Mouse (Mus musculus): ENCODE data around the gene 1810062G17Rik.

1810062G17Rik gene

DNA sequence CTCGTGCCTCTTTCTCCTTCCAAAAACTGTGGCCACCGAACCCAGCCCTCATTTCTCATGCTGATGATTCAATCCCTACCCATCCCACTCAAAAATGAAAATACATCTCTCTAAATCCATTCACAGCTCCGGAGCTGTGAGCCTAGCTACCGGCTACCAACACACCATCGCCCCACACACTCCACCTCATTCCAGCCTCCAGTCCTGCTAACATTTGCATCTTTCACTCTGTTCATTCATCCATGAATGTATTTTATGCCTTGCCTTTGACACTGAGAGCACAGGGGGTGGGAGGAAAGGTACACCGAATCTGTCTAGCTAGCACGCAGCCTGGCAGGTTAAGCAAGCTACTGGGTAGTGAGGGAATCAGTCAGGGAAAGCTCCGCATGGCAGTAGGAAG lies 3.0 kb downstream of the 1810062G17Rik start:
- no peak for DNase-seq

DNA sequence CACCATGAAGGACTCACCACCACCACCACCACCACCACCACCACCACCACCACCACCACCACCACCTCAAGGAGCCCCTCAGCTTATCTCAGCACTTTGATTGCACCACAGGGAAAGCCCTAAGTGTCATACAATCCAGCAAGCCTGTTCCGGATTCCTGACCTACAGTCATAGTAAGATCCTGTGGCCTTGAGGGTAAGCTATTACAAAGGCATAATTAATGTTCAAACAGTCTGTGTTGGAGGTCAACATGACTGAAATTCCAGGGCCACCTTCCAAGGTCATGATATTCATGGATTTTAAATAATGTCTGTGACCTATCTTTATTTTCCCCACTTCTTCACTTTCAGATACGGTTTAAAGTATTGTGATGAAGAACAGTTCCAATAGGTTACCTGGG lies 4.7 kb downstream of the 1810062G17Rik start:
- DNase-seq: no peak

DNA sequence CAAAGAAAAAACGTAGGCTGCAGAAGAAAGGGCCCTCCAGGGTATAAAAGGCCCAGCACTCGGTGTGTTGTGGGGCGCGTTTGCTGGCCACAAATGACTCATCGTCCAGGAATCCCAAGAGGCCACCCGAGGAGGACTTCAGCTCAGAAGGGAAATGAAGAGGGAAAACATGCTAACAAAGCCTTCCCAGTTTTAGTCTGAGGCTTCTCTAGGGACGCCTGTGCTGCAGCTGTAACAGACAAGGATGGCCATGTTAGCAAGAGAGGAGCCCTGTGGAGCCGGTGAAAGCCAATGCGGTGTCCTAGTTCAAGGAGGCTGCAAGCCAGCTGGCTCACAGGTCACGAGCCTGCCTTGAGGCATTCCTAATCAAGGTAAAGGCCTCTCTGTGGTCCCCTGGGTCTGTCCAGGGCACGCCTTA lies 6.0 kb downstream of the 1810062G17Rik start:
- peak; percentile 40 for DNase-seq

DNA sequence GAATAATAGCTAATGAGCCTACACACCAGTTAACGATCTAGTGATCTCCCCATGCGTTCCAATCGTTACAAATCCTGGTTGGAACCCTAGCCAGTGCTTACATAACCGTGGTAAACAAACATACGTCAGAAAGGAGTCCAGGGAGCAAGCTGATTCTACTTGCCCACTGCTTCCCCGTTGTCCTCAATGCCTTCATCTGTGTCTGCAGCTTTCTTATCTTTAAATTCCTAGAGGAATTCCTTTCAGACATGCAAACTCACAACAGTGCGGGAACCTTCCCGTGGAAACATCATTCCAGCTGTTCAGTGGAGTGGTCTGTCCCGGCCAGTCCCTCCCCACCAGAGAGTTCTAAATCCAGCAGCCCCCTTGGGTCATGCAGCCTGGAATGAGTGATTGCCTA lies 7.2 kb downstream of the 1810062G17Rik start:
- DNase-seq: no peak

DNA sequence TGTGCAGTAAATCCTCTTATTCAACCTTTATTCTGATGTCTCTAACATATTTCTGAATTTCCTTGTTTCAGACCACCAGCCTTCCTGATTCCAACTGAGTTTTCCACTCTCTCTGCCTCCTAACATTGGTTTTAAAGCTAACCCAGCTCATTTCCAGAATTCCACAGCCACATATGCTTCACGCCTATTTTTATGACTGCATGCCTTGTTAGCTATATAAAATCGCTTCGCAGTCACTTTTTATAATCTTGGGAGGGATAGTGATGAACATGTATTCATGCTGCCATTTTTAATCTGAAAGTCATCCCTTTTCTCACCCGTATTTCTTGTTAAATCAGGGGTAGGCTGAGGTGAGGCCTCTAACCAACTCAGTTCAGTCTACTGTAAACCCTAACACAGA lies 8.6 kb downstream of the 1810062G17Rik start:
- no peak for DNase-seq

DNA sequence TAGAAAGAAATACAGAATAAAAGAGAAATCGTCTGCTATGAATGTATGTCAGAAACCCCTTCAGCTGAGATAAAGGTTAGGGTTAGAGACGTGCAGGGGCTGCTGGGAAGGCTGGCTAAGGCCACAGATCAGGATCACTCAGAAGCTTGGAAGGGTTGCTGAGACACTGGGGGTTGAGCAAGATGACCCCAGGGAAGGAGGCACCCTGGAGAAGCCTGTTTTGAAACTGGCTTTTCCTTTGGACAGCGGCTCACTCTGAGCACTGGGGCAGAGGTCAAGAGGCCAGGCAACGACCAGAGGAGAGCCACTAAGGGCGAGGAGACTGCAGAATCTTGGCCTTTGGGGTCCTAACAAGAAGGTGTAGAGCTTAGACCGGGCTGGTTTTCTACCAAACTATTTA lies 10.4 kb downstream of the 1810062G17Rik start:
- DNase-seq: no peak

DNA sequence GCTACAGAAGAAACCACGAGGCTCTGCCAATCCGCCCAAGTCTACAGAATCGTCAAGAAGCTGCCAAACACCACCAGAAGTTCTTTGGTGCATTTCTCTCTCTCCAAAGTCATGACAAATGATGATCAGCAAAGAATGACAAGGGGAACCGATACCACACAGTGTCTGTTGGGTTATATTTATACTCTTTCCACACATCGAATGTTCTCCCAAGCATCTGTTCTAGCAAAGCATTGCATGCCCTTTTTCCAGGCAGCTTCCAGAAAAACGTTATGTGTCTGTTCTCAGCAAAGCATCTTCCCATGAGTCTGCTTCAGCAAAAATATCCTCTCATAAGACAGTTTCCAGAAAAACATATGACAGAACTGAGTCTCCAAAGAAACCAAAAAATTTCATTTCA lies 11.1 kb downstream of the 1810062G17Rik start:
- DNase-seq: no peak

DNA sequence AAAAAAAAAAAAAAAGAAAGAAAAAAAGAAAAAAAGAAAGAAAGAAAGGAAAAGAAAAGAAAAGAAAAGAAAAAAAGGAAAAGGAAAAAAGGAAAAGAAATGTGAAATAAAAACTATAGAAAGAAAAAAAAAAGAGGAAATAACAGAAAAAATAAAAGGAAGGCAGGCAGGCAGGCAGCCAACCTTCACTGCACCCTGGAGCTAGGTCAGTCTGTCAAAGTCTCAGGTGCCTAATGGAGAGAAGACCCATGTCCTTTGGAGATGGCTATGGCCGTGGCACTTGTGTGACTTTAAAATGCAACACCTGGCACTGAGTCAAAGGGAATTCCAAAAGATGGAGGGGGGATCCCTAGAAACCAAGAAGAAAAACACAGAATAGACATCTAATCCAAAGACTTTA lies 12.6 kb downstream of the 1810062G17Rik start:
- no peak for DNase-seq

DNA sequence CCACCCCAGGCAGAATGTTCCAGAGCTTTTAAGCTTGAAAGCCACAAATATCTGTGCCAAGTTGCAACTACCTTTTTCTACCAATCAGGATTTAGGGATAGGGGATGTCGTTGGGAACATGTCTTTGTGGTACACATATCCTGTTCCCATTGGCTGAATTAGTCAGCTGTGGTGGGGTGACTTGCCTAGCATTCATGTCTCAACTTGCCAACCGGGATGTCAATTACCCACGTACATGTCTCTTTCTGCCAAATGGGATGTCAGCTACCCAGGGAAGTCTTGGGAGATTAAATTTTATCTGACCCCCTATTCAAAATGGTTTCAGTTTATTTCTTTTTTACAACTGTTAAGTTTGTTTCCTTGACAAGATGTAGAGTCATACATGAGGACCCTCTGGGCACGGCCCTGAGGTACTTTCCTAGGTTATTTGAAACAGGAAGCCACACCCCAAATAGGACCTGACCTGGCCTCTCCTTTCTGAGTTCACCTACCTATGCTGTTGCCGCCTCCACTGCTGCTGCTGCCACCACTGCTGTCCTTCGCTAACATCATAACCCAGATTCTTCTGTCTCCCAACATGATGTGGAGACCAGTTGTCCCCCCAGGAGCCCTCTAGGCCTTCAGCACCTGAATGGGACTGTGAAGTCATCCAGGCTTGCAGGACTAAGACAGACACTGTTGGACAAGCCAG lies 13.3 kb downstream of the 1810062G17Rik start:
- no peak for DNase-seq

DNA sequence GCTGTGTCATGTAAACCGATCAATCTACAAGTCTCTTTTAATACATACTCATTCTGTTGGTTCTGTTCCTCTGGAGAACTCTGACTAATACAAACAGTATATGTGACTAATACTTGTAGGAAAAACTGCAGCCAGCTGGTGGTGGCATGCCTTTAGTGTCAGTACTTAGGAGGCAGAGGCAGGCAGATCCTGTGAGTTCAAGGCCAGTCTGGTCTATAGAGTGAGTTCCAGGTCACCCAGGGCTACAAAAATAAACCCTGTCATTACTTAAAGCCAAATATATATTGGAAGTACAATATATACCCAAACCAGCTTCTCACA lies 13.8 kb downstream of the 1810062G17Rik start:
- no peak for DNase-seq

DNA sequence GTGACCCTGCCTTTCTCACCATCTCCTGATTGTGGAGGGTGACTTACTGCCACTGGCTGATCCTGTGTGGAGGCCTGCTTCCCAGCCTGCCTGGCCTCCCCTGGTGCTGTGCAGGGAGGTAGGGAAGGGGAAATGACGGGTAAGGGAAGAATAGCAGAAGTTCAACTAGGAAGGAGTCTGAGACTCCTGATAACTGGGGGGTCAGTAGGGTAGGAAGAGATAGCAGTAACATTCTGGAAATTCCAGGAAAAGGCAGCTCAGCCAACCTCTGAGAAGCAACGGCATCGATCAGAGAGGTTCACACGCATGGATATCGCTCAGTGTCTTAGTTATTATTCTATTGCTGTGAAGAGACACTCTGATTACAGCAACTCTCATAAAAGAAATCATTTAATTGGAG lies 15.8 kb downstream of the 1810062G17Rik start:
- no peak for DNase-seq

DNA sequence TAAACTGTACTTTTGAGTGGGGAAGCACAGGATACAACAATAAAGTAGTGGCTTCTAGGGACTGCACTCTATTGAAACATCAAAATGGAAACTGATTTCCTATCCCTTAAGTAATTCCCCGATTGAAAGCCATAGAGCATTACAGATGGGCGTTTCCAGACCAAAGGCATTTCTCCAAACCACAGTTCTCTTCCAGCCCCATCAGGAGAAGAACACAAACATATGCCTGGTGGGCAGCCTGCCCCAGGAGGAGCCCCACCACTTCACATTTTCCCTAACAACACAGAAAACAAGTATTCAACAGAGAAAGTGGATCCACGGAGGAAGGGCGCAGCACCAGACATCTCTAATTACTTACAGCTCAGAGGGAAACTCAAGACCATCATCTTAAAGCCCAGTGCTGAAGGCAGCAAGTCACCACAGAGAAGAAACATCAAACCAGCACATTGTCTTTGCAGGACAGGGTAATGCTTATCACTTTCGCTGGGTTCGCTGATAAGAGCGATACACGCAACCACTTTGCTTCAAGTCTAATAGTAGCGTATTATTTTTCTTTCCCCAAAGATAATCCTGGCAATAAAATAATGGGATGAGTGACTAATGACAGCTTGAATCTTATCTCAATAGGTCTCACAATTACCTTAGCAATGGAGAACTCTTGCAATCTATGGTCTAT lies 17.1 kb downstream of the 1810062G17Rik start:
- DNase-seq: no peak

DNA sequence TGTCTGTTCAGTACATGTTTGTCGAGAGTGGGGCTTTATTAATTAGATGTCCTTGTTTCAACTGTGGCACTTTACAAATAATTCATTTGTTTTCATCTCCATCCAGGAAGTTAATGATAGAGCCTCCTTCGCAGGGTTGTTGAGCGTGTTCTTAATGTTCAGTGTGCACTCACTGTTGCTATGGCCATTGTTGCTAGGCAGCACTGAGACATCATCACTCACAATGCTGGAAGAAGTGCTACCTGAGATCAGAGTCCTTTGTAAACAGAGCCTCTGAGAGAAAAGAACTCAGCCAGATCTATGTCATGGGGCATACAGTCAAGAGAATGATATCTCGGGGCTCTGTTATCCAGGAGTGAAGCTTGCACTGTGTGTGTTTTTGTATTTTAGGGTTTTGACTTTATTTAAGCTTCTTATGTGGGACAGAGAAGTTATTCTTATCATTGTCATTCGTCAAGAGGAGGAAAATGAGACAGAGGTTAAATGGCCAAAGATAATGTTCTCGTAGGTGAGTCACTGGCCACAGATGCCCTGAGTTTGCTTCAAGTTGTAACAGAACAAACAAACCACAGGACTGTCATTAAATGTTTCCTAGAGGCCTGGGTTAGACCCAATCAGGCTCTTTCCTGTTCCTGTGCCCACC lies 18.0 kb downstream of the 1810062G17Rik start:
- DNase-seq: no peak

DNA sequence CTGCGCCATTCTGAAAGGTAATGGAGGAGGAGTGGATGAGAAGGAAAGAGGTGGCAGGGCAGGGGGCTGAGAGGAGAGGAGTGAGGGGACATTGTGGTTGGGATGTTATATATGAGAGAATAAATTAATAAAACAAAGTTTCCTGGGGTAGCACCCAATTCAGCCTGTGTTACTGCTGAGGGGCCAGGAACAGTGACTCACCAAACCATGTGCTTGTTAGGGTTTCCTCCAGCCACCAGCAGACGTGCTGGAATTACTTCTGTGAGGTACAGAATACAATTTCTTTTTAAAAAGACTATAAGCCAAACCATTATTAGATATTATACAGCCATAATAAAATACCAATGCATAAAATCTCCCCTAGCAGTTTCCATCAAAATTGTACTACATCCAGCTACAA lies 18.9 kb downstream of the 1810062G17Rik start:
- no peak for DNase-seq

DNA sequence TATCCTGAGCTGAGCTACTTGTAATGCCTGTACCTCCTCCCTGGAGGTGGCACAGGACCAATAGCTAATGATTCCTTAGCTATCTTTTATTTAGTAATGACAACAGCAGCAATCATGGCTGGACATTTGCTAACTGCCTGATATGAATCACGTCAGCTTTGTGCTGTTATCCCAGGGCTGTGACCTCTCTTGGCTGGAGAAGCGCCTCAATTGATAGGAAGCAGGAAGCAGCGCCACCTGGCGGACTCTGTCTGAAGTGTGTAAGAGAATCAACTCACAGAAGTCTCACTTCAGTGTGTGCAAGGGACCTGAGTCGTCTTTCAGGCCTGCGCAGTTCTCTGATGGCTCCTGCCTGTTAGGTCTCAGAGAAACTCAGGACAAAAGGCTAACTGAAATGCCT lies 19.7 kb downstream of the 1810062G17Rik start:
- peak; percentile 90 for DNase-seq

DNA sequence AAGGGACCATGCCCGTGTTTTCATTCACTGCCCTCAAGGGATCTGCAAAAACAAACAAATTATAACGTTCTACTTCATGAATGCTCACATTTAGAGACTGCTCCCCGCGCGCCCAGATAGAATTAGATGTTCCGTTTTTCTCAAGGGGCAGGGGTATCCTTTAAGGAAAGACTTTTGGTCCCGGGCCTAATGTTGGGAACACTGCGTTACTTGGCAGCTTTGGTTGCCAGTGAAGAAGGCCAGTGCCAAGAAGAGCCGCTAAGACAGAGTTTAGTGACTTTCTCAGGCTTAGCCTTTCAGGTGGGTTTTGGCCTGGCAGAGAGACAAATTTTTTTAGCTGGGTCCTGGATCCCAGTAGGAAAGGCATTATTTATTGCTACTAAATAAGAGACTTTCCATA lies 20.5 kb downstream of the 1810062G17Rik start:
- no peak for DNase-seq

DNA sequence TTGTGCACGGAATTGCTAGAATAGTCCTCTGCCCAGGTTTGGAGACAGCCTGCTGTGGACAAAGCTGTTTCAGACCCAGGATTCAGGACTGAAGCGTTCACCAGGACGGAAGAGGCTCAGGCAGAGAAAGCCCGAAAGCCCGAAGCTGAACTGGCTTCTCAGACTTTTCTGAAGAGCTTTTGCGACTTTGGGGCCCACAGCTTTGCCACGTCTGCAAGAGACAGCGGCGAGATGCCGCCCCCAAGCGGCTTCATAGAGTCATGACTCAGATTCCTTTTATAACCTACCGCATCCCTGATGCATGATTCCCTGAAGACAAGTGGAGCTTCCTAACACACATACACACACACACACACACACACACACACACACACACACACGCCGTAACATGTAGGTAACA lies 21.0 kb downstream of the 1810062G17Rik start:
- DNase-seq: peak; percentile 63

DNA sequence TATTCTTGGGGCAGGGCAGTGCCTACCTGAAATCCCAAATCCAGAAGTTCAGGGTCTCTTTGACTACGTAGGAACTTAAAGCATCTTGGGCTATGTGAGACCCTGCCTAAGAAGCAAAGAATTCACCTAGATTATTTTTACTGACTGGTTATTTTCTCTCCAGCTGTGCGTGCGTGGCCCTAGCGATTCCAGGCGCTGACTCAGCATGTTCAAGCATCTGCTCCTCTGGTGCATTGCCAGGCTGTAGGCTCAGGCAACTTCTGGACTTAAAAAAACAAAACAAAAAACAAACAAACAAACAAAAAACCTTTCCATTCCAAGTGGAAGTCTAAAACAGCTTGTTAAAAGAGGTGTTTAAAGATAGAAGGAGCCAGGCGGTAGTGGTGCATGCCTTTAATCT lies 22.5 kb downstream of the 1810062G17Rik start:
- no peak for DNase-seq

DNA sequence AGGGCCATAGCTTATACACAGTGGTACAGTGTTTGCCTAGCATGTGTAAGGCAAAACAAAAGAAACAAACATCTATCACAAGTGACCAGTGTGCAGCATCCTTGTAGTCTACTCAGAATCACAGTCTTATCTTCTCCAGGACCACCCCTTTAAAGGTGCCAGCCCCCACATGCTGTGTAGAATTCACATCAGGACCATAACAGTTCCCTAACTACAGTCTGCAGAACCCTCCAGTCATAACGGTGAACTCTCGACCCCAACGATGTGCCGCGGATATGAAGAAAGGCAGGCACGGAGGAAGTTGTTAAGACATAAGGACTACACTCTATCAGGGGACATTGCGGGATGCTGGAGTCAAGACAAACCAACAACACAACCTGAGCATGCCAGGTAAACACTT lies 23.7 kb downstream of the 1810062G17Rik start:
- DNase-seq: no peak

DNA sequence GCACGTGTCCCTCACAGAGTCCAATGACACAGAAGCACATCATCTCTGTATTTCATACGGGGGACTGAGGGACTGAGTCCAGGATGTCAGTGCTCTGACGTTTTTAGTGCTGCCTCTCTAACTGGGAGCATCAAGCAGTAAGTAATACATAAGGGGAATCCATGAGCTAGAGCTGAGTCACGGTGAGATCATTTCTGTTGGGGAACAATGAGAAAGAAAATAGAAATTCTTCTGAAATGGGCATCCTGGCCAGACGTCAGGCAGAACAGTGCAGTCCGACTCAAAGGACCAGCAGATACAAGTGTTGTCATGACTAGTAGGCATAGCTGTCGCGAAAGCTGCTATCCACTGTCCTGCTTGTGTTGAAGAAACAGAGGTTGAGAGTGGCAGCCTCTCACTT lies 25.2 kb downstream of the 1810062G17Rik start:
- DNase-seq: no peak

DNA sequence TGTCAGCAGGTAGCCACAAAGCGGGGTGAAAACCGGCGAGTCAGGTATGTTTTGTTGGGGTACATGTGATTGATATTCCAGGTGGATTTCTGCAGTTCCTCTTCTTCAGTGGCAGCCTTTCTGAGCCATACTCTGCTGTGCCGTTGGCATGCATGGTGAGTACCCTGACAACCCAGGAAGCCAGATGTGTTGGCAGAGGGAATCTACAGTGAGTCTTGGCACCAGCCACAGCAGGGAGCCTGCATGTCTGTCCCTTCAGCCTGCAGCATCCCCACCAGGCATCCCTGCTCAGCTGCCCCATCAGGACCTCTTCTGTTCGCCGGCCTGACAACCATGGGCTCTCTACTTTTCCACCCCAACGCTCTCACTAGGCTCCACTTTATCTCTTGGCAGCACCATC lies 25.8 kb downstream of the 1810062G17Rik start:
- no peak for DNase-seq

DNA sequence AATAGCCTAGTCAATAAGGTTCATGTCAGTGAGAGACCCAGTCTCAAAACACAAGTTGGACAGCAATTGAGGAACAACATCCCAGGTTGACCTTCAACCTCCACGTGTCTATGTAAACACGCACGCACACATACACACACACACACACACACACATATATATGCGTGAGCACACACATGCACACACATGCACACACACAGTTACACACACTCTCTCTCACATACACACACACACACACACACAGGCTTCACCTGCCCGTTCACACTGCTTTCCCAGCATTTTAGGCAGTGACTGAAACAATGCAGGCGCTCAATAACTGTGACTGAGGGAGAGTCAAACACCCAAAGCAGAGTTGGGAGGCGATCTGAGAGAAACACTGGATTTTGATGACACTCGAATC lies 29.6 kb downstream of the 1810062G17Rik start:
- no peak for DNase-seq

DNA sequence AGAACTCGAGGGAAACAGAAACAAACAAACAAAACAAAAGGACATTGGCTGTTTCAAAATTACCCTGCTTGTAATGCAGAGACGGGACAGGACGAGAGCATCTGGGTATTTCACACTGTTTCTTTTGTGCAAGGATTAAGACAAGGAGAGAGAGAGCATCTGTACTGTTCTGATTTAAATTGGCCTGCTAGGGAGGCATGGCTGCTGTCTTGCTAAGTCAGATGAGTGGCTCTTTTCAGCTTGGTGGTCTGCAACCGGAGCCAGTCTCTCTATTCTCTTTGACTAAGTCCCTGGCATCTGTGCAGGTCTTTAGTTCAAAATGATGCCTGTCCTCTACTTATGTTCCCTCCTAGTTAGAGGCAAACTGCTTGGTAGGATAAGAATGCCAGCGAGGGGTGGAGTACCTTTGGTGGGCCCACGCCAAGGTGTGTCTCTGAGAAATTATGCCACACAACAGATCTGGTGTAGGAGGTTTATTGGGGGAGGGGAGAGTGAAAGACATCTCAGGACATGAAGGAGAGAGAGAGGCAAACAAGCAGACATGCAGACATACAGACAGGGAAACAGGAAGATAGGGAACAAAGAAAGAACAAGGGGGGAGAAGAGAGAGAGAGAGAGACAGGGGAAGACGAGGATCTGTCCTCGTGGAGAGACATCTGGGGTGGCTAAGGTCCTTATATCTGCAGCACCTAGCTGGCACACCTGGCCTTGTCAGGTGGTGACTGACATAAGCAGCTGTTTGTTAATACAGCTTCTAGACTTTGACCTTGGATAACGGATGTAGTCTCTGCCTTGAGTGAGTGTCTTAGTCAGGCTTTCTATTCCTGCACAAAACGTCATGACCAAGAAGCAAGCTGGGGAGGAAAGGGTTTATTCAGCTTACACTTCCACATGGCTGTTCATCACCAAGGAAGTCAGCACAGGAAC lies 30.3 kb downstream of the 1810062G17Rik start:
- DNase-seq: no peak
